14 mouse cellular contexts compared by ENCODE assay signal in the genomic region with DNA sequence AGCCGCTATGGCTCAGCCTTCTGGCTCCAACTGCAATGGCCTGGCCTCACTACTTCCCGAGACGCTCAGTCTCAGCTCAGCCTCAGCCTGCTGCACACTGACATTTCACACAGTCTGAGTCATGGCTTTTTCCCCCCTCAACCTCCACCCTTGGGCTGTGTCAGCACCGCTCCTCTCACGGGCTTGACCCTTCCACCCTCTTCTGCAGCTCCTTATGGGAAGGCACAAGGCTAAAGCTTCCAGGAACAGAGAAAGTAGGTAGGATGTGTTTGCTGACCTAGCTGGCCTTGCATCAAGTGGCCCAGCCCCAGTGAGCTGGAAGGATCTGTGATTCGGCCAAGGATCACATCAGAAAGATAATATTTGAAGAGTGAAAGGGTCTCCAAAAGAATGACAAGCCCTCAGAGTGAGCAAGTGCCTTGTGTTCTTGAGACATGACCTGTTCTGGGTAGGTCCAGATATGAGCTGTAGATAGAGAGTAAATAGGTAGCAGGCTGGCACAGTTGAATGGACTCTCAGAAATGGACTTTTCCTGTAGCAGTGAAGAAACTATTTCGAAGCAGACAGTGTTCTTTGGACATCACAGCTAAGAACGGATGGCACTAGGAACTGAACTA.
A peak's percentile ranks its signal among the peaks of the same experiment; 100 is the strongest.
DNase-seq lines count a peak whose midpoint lies in the region; ATAC-seq lines count a peak whose summit lies in the region.
"Had no signal": no experiment of that assay in that cellular context is flagged by ENCODE, and none has a peak within 500 bp of the region (broad histone marks: within the 10 kb centered on the region; RNA-seq: fewer than 3 reads in every experiment).

No protein-coding gene starts in this region.

- H3K4me2 ChIP-seq in kidney, embryonic 16.5 days (replicated peaks; ENCODE audit: low read depth, low read length), result no peak overlapping the region
- no peak overlapping the region for H3K4me2 ChIP-seq in kidney, embryonic 14.5 days (replicated peaks; ENCODE audit: low read depth, low read length)
- no peak overlapping the region for H3K4me2 ChIP-seq in lung, embryonic 16.5 days (ENCODE audit: low read depth, low read length)
- H3K4me2 ChIP-seq: heart, embryonic 13.5 days; liver, embryonic 13.5 days; midbrain, embryonic 12.5 days had no signal

- no peaks in the 10 kb centered on the region for H3K27me3 ChIP-seq in kidney, embryonic 16.5 days (ENCODE audit: insufficient read depth, low read length)
- H3K27me3 ChIP-seq in kidney, embryonic 14.5 days (ENCODE audit: control insufficient read depth, insufficient read depth, low read length), result no peaks in the 10 kb centered on the region
- no peaks in the 10 kb centered on the region for H3K27me3 ChIP-seq in lung, embryonic 16.5 days (ENCODE audit: control insufficient read depth, insufficient read depth, low read depth, low read length)
- H3K27me3 ChIP-seq: heart, embryonic 13.5 days; liver, embryonic 13.5 days; midbrain, embryonic 12.5 days had no signal

- H3K9ac ChIP-seq in kidney, embryonic 16.5 days (replicated peaks; ENCODE audit: low read length), result no peak overlapping the region
- H3K9ac ChIP-seq in kidney, embryonic 14.5 days (ENCODE audit: low read depth, low read length), result no peak overlapping the region
- H3K9ac ChIP-seq in lung, embryonic 16.5 days (ENCODE audit: low read length), result no peak overlapping the region
- H3K9ac ChIP-seq: heart, embryonic 13.5 days; liver, embryonic 13.5 days; midbrain, embryonic 12.5 days had no signal

- H3K27ac ChIP-seq in kidney, embryonic 16.5 days (ENCODE audit: low read length), result no peak overlapping the region
- H3K27ac ChIP-seq in kidney, embryonic 14.5 days (ENCODE audit: low read depth, low read length), result no peak overlapping the region
- H3K27ac ChIP-seq in lung, embryonic 16.5 days (ENCODE audit: low read length), result no peak overlapping the region
- H3K27ac ChIP-seq: heart, embryonic 13.5 days; liver, embryonic 13.5 days; midbrain, embryonic 12.5 days had no signal

- H3K4me3 ChIP-seq in kidney, embryonic 16.5 days (ENCODE audit: low read length), result no peak overlapping the region
- no peak overlapping the region for H3K4me3 ChIP-seq in kidney, embryonic 14.5 days (ENCODE audit: low read length)
- H3K4me3 ChIP-seq in lung, embryonic 16.5 days (ENCODE audit: low read length), result no peak overlapping the region
- H3K4me3 ChIP-seq: heart, embryonic 13.5 days; liver, embryonic 13.5 days; midbrain, embryonic 12.5 days had no signal

- ATAC-seq in kidney, embryonic 16.5 days (ENCODE audit: low FRiP score, low TSS enrichment), result 0 out of 2 replicates have a peak, but pooled peaks have one; percentile 15
- ATAC-seq in kidney, embryonic 14.5 days (ENCODE audit: low FRiP score, low TSS enrichment), result no peak
- ATAC-seq in lung, embryonic 16.5 days (ENCODE audit: low read depth), result peak; percentile 76
- ATAC-seq in activated CD4-positive, CD25-positive, alpha-beta regulatory T cell, adult 4 months, result no peak
- ATAC-seq: intestine, embryonic 16.5 days had no signal

- peak; percentile 79 for DNase-seq in fibroblast of lung, adult 2 months (ENCODE audit: low read depth)
- peak; percentile 24 for DNase-seq in yolk sac, embryonic 10.5 days (ENCODE audit: low spot score)
- DNase-seq in right cerebral cortex, postnatal 10 days (ENCODE audit: low spot score in 2 of 2), result no peak
- no peak for DNase-seq in ovary, adult 18-20 months (ENCODE audit: low spot score)
- DNase-seq: cerebellum, adult 11 months; layer of hippocampus, postnatal 36 days; liver, embryonic 13.5 days had no signal

- no peaks in the 10 kb centered on the region for H3K36me3 ChIP-seq in kidney, embryonic 16.5 days (ENCODE audit: insufficient read depth, low read length)
- H3K36me3 ChIP-seq in kidney, embryonic 14.5 days (ENCODE audit: control insufficient read depth, insufficient read depth, low read length), result no peaks in the 10 kb centered on the region
- H3K36me3 ChIP-seq in lung, embryonic 16.5 days (ENCODE audit: control insufficient read depth, insufficient read depth, low read length), result no peaks in the 10 kb centered on the region
- H3K36me3 ChIP-seq: heart, embryonic 13.5 days; liver, embryonic 13.5 days; midbrain, embryonic 12.5 days had no signal

- 77% methylated on average over 8 of the region's 8 CpGs for WGBS in kidney, embryonic 16.5 days
- 81% methylated on average over 8 of the region's 8 CpGs for WGBS in kidney, embryonic 14.5 days
- 54% methylated on average over 8 of the region's 8 CpGs for WGBS in lung, embryonic 16.5 days

- H3K9me3 ChIP-seq in kidney, embryonic 16.5 days (ENCODE audit: low read length), result no peaks in the 10 kb centered on the region
- no peaks in the 10 kb centered on the region for H3K9me3 ChIP-seq in kidney, embryonic 14.5 days (ENCODE audit: control insufficient read depth, low read length)
- H3K9me3 ChIP-seq in lung, embryonic 16.5 days (ENCODE audit: control insufficient read depth, low read length), result no peaks in the 10 kb centered on the region
- H3K9me3 ChIP-seq: heart, embryonic 13.5 days; liver, embryonic 13.5 days; midbrain, embryonic 12.5 days had no signal

- H3K4me1 ChIP-seq in kidney, embryonic 16.5 days (ENCODE audit: insufficient read depth, low read length), result no peaks in the 10 kb centered on the region
- no peaks in the 10 kb centered on the region for H3K4me1 ChIP-seq in kidney, embryonic 14.5 days (ENCODE audit: control insufficient read depth, insufficient read depth, low read length)
- H3K4me1 ChIP-seq in lung, embryonic 16.5 days (replicated peaks; ENCODE audit: control insufficient read depth, insufficient read depth, low read length), result peaks cover 8% of the 10 kb centered on the region
- H3K4me1 ChIP-seq: heart, embryonic 13.5 days; liver, embryonic 13.5 days; midbrain, embryonic 12.5 days had no signal

Comparison
In these comparisons a context has a peak if more than half of its experiments do, and no peak if none do; other contexts are left out.
1. ATAC-seq: peak in kidney, embryonic 16.5 days (single experiment) and lung, embryonic 16.5 days (single experiment); none in kidney, embryonic 14.5 days (single experiment) and activated CD4-positive, CD25-positive, alpha-beta regulatory T cell, adult 4 months (single experiment).
2. DNase-seq: peak in fibroblast of lung, adult 2 months (single experiment) and yolk sac, embryonic 10.5 days (single experiment); none in right cerebral cortex, postnatal 10 days (0 of 2) and ovary, adult 18-20 months (single experiment).